Mouse (Mus musculus) liver, embryonic 11.5 days (tissue): Measurements from ENCODE around the gene Sec14l5. TPM values are rescaled to one million over a fixed set of nuclear protein-coding genes. Genes with fewer than 3 reads are reported as not detected.

ENCODE experiments used
- ATAC-seq: fragments of 200-750 bp; cut with Nextera tagmentation; replicated peaks from 2 replicates; pipeline ENCODE4 v1.8.0; 2017; ENCODE audit warnings: moderate number of reproducible peaks, mild to moderate bottlenecking, moderate TSS enrichment, moderate library complexity; ENCODE audit not compliant: low FRiP score
- DNase-seq: peaks from one replicate; pipeline ENCODE4 v3.0.0-alpha.2; 2017; ENCODE audit warnings: low spot score
- H3K27ac ChIP-seq: fragments of 300-500 bp; sonication (generic); 2 replicates; pipeline ENCODE4 v1.5.1; 2014; ENCODE audit warnings: mild to moderate bottlenecking, low read depth, low read length, control low read depth
- H3K27me3 ChIP-seq: fragments of 300-500 bp; sonication (generic); replicated peaks from 2 replicates; pipeline ENCODE4 v1.6.1; 2014; ENCODE audit warnings: low read length, mixed read lengths; ENCODE audit not compliant: control insufficient read depth, insufficient read depth
- H3K36me3 ChIP-seq: fragments of 300-500 bp; sonication (generic); 2 replicates; pipeline ENCODE4 v1.6.1; 2014; ENCODE audit warnings: mild to moderate bottlenecking, low read length, moderate library complexity, mixed read lengths; ENCODE audit not compliant: control insufficient read depth, insufficient read depth
- H3K4me1 ChIP-seq: fragments of 300-500 bp; sonication (generic); replicated peaks from 2 replicates; pipeline ENCODE4 v1.6.1; 2014; ENCODE audit warnings: low read length, mixed read lengths; ENCODE audit not compliant: control insufficient read depth, insufficient read depth
- H3K4me2 ChIP-seq: fragments of 300-500 bp; sonication (generic); 2 replicates; pipeline ENCODE4 v1.6.1; 2014; ENCODE audit warnings: mild to moderate bottlenecking, control low read depth, moderate library complexity
- H3K4me3 ChIP-seq: fragments of 300-500 bp; sonication (generic); 2 replicates; pipeline ENCODE4 v1.5.1; 2014; ENCODE audit warnings: low read depth, low read length, control low read depth
- H3K9ac ChIP-seq: fragments of 300-500 bp; sonication (generic); 2 replicates; pipeline ENCODE4 v1.6.1; 2014; ENCODE audit warnings: low read depth, low read length, control low read depth
- H3K9me3 ChIP-seq: fragments of 300-500 bp; sonication (generic); 2 replicates; pipeline ENCODE4 v1.6.1; 2016; ENCODE audit warnings: low read length, inconsistent platforms, mixed read lengths; ENCODE audit not compliant: control insufficient read depth
- WGBS: fragments of 180-500 bp; shearing (Covaris S2); extraction: QIAGEN DNeasy Blood & Tissue Kit; methylation state at CpG from one replicate; pipeline ENCODE4 v1.1.7; 2014; 5-methylcytosine and 5-hydroxymethylcytosine counted together
- polyA plus RNA-seq: library from polyadenylated mRNA; unstranded; fragments of >200 nt; fragmentation: Nextera tagmentation; extraction: Ambion mirVana; gene quantifications from 2 replicates; pipeline ENCODE4 v1.2.1, GENCODE M21; 2014

The Sec14l5 gene
- polyA plus RNA-seq: not detected in 2 replicates

DNA sequence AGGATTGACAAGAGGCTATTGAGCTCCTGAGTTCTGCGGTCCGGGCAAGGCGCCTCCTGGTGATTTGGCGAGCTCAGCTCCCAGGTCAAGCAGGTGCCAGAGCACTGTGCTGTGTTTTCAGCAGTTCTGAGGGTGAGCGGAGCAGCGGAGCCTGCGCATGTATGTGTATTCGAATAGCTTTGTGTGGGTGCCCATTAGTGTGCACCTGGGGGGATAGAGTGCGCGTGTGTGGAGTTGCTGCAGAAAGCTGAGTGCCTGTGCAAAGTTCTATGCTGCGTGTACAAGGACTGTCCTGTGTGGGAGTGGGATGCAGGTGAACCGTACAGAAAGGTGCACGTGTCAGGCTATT is at the start of gene Sec14l5:
TSS of gene Sec14l5 (plus strand) at position 73 of the 349 bp plus-strand sequence.
- no peaks in the 10 kb centered on the region for H3K36me3 ChIP-seq
- peak; percentile 26; the same call in 1 of the 2 replicates for ATAC-seq
- WGBS: 19% methylated on average over 13 of the region's 13 CpGs
- no peak for DNase-seq
- peaks cover 4% of the 10 kb centered on the region for H3K4me1 ChIP-seq
- H3K27me3 ChIP-seq: peaks cover 6% of the 10 kb centered on the region; the same call in 1 of the 2 replicates
- H3K27ac ChIP-seq: no peak within 1 kb of the TSS
- peak within 1 kb of the TSS; percentile 74 for H3K4me2 ChIP-seq
- H3K4me3 ChIP-seq: peak within 1 kb of the TSS; percentile 43
- H3K9ac ChIP-seq: no peak within 1 kb of the TSS
- H3K9me3 ChIP-seq: no peaks in the 10 kb centered on the region

- H3K27ac ChIP-seq: no peak overlapping the region
- ATAC-seq: no peak
- H3K4me2 ChIP-seq: no peak overlapping the region
- no peak for DNase-seq
- no peaks in the 10 kb centered on the region for H3K36me3 ChIP-seq
- no peaks in the 10 kb centered on the region for H3K9me3 ChIP-seq
- H3K4me1 ChIP-seq: no peaks in the 10 kb centered on the region
- no peak overlapping the region for H3K4me3 ChIP-seq
- H3K27me3 ChIP-seq: no peaks in the 10 kb centered on the region
- no peak overlapping the region for H3K9ac ChIP-seq
- 78% methylated on average over 6 of the region's 6 CpGs for WGBS
Measured at GRCm38 (mm10) chr16:5101000-5101399, 45.9 kb upstream of the Sec14l5 start.

GRCm38 (mm10) chr16:5109877-5110276 is 37.0 kb upstream of the Sec14l5 start:
- Histone ChIP-seq H3K27ac (no peak overlapping the region), H3K4me1 (no peaks in the 10 kb centered on the region), H3K4me2 (no peak overlapping the region), H3K27me3 (no peaks in the 10 kb centered on the region), H3K36me3 (no peaks in the 10 kb centered on the region), H3K9ac (no peak overlapping the region), H3K9me3 (no peaks in the 10 kb centered on the region), H3K4me3 (no peak overlapping the region)
- ATAC-seq (peak; percentile 64), DNase-seq (no peak)
- WGBS: 70% methylated on average over 7 of the region's 7 CpGs

GRCm38 (mm10) chr16:5111021-5111420 is 35.9 kb upstream of the Sec14l5 start:
- DNase-seq (no peak), ATAC-seq (no peak)
- Histone ChIP-seq H3K36me3 (no peaks in the 10 kb centered on the region), H3K27me3 (0 out of 2 replicates have a peak, but pooled peaks cover 3% of the 10 kb centered on the region), H3K4me1 (no peaks in the 10 kb centered on the region), H3K4me3 (no peak overlapping the region), H3K9ac (no peak overlapping the region), H3K27ac (no peak overlapping the region), H3K4me2 (no peak overlapping the region), H3K9me3 (no peaks in the 10 kb centered on the region)
- 75% methylated on average over 3 of the region's 3 CpGs for WGBS

- H3K4me3 ChIP-seq: no peak overlapping the region
- H3K27me3 ChIP-seq: 0 out of 2 replicates have a peak, but pooled peaks cover 3% of the 10 kb centered on the region
- ATAC-seq: no peak
- no peak for DNase-seq
- 72% methylated on average over 4 of the region's 4 CpGs for WGBS
- no peaks in the 10 kb centered on the region for H3K36me3 ChIP-seq
- no peak overlapping the region for H3K27ac ChIP-seq
- H3K4me2 ChIP-seq: no peak overlapping the region
- H3K9ac ChIP-seq: no peak overlapping the region
- H3K9me3 ChIP-seq: no peaks in the 10 kb centered on the region
- no peaks in the 10 kb centered on the region for H3K4me1 ChIP-seq
Measured at GRCm38 (mm10) chr16:5113002-5113550, 33.8 kb upstream of the Sec14l5 start.

DNA sequence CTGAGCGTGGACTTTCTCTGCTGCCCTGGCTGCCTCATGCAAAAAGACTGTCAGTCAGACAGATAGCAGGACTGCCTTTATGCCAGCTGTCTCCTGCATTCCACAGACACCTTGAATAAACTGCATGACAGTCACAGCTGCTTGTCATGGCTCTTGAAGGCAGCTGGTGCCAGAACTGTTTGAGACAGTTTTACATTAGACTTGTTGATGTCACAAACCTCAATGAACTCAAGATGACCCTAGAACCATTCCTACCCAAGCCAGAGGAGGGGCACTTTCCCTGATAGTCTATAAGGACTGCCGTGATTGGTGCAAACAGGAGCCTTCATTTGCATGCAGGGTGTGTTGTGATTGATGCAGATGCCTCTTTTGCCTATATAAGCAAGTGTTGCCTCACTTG is 33.3 kb upstream of the Sec14l5 start:
- no peak overlapping the region for H3K4me3 ChIP-seq
- 0 out of 2 replicates have a peak, but pooled peaks cover 3% of the 10 kb centered on the region for H3K27me3 ChIP-seq
- DNase-seq (no peak), ATAC-seq (no peak)
- 61% methylated on average over 2 of the region's 2 CpGs for WGBS
- no peaks in the 10 kb centered on the region for H3K4me1 ChIP-seq
- no peak overlapping the region for H3K9ac ChIP-seq
- no peaks in the 10 kb centered on the region for H3K9me3 ChIP-seq
- no peak overlapping the region for H3K4me2 ChIP-seq
- no peaks in the 10 kb centered on the region for H3K36me3 ChIP-seq
- H3K27ac ChIP-seq: no peak overlapping the region

DNA sequence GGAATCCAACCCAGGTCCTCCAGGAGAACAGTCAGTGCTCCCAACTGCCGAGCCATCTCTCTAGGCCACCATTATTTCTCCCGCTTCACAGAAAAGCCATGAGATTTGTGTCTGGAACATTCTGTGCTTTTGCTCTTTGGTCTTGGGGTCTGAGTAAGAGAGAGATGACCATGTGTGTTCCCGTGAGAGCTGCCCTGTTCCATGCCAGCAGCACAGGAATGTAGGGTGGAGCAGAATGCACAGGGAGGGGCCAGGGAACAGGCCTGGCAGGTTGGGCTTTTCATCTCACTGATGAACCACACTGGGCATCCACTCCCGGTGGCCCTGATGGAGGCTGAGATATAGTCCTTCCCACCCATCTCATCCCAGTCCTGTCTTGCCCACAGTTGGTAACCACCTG is 27.5 kb upstream of the Sec14l5 start:
- DNase-seq (no peak), ATAC-seq (no peak)

GRCm38 (mm10) chr16:5119845-5120244 is 27.1 kb upstream of the Sec14l5 start:
- H3K27me3 ChIP-seq: peaks cover 9% of the 10 kb centered on the region; the same call in 1 of the 2 replicates
- no peak overlapping the region for H3K4me2 ChIP-seq
- no peak overlapping the region for H3K9ac ChIP-seq
- H3K36me3 ChIP-seq: no peaks in the 10 kb centered on the region
- no peak overlapping the region for H3K27ac ChIP-seq
- ATAC-seq (no peak), DNase-seq (no peak)
- 0 out of 2 replicates have a peak, but pooled peaks cover 3% of the 10 kb centered on the region for H3K4me1 ChIP-seq
- 72% methylated on average over 4 of the region's 4 CpGs for WGBS
- no peak overlapping the region for H3K4me3 ChIP-seq
- H3K9me3 ChIP-seq: no peaks in the 10 kb centered on the region

More for the DNA sequence above, 27.5 kb upstream of the Sec14l5 start:
- H3K4me3 ChIP-seq: no peak overlapping the region
- H3K36me3 ChIP-seq: no peaks in the 10 kb centered on the region
- 0 out of 2 replicates have a peak, but pooled peaks cover 3% of the 10 kb centered on the region for H3K4me1 ChIP-seq
- peaks cover 9% of the 10 kb centered on the region; the same call in 1 of the 2 replicates for H3K27me3 ChIP-seq
- no peak overlapping the region for H3K27ac ChIP-seq
- WGBS: 72% methylated on average over 4 of the region's 4 CpGs
- no peaks in the 10 kb centered on the region for H3K9me3 ChIP-seq
- H3K4me2 ChIP-seq: no peak overlapping the region
- H3K9ac ChIP-seq: no peak overlapping the region

- WGBS: 52% methylated on average over 6 of the region's 6 CpGs
- Histone ChIP-seq H3K36me3 (no peaks in the 10 kb centered on the region), H3K9ac (no peak overlapping the region), H3K4me2 (no peak overlapping the region), H3K27me3 (peaks cover 12% of the 10 kb centered on the region), H3K27ac (no peak overlapping the region), H3K4me3 (no peak overlapping the region), H3K4me1 (0 out of 2 replicates have a peak, but pooled peaks cover 3% of the 10 kb centered on the region), H3K9me3 (no peaks in the 10 kb centered on the region)
- ATAC-seq (no peak), DNase-seq (no peak)
Measured at GRCm38 (mm10) chr16:5123476-5123875, 23.4 kb upstream of the Sec14l5 start.
